Mouse (Mus musculus): ENCODE measurements around the gene Hgd. TPM values are rescaled to one million over a fixed set of nuclear protein-coding genes. Genes with fewer than 3 reads are reported as not detected.

Gene Hgd
- polyA plus RNA-seq, 1 experiment from 2014 or later: 0.11 TPM

DNA sequence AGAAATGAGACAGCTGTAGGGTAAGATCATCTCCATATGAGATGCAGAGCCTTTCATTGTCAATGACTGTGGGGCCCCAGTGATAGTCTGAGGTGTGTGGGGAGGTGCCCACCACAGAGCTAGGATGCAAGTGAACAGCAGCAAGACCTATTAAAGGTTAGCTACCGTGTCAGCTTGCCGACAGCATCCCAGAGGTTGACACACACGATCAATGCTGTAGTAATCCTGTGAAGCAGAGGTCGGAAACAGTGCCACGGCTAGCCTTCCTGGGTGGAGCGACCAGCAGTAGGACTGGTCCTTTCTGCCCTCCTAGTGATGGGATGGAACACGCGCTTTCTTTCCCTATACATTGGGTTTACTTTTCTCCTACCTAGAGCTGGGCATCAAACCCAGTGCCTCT lies 65.3 kb downstream of the Hgd start:
- DNase-seq (ENCODE audit: low spot score) (no peak), ATAC-seq (replicated peaks; ENCODE audit: low FRiP score, low TSS enrichment, low read depth) (no peak)
- Histone ChIP-seq H3K27me3 (replicated peaks; ENCODE audit: control insufficient read depth, insufficient read depth, low read length) (no peaks in the 10 kb centered on the region), H3K27ac (ENCODE audit: low read depth) (no peak overlapping the region), H3K4me1 (replicated peaks; ENCODE audit: control insufficient read depth, insufficient read depth, low read length) (no peaks in the 10 kb centered on the region), H3K9ac (ENCODE audit: low read length) (no peak overlapping the region), H3K36me3 (ENCODE audit: control insufficient read depth, insufficient read depth, low read length) (peaks cover 40% of the 10 kb centered on the region), H3K9me3 (ENCODE audit: control insufficient read depth, low read length) (no peaks in the 10 kb centered on the region), H3K4me2 (ENCODE audit: low read length) (no peak overlapping the region), H3K4me3 (ENCODE audit: low read depth, low read length) (no peak overlapping the region)
- 87% methylated on average over 8 of the region's 8 CpGs for WGBS

DNA sequence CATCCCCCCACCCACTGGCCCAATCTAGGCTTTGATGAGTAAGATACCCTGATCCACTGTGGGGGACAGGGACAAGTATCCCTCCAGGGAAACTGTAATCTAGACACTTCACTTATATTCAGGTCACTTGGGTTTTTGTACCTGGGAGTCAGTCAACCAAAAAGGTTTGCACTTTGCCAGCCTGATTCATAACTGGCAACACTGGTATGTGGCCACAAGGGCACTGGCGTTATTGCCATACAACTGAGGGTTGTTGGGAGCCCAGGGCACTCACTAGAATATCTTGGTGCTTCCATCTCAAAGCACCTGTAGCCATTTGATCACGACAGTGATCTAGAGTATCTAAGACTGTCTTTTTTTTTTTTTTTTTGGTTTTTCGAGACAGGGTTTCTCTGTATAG lies 65.8 kb downstream of the Hgd start:
- 91% methylated on average over 3 of the region's 3 CpGs for WGBS
- DNase-seq (ENCODE audit: low spot score): no peak
- Histone ChIP-seq H3K4me1 (replicated peaks; ENCODE audit: control insufficient read depth, insufficient read depth, low read length) (no peaks in the 10 kb centered on the region), H3K4me3 (ENCODE audit: low read depth, low read length) (no peak overlapping the region), H3K4me2 (ENCODE audit: low read length) (no peak overlapping the region), H3K27me3 (replicated peaks; ENCODE audit: control insufficient read depth, insufficient read depth, low read length) (no peaks in the 10 kb centered on the region), H3K9me3 (ENCODE audit: control insufficient read depth, low read length) (no peaks in the 10 kb centered on the region), H3K27ac (ENCODE audit: low read depth) (no peak overlapping the region), H3K36me3 (ENCODE audit: control insufficient read depth, insufficient read depth, low read length) (peaks cover 40% of the 10 kb centered on the region), H3K9ac (ENCODE audit: low read length) (no peak overlapping the region)
- no peak for ATAC-seq (replicated peaks; ENCODE audit: low FRiP score, low TSS enrichment, low read depth)

DNA sequence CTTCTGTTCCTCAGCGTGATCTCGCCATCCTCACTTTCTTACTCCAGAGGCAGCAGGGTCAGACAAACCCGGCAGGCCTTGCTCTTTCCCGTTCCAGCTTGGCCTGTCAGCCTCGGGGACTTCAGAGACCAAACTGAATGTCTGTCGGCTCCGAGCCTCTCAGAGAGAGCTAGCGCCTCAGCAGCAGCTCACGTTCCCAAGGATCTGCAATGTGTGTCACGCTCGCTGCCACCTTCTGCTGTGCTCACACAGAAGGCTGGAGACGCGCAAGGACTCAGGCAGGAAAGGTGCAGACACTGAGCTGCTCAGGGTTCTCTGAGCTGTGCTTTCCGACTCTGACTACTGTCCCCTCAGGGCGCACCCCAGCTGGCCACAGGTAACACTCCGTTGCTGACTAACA lies 67.1 kb downstream of the Hgd start:
- H3K4me3 ChIP-seq (ENCODE audit: low read depth, low read length): no peak overlapping the region
- H3K4me1 ChIP-seq (replicated peaks; ENCODE audit: control insufficient read depth, insufficient read depth, low read length): peaks cover 7% of the 10 kb centered on the region; the same call in 1 of the 2 replicates
- H3K36me3 ChIP-seq (ENCODE audit: control insufficient read depth, insufficient read depth, low read length): peaks cover 40% of the 10 kb centered on the region
- WGBS: 92% methylated on average over 16 of the region's 16 CpGs
- no peak overlapping the region for H3K9ac ChIP-seq (ENCODE audit: low read length)
- no peaks in the 10 kb centered on the region for H3K9me3 ChIP-seq (ENCODE audit: control insufficient read depth, low read length)
- no peak overlapping the region for H3K27ac ChIP-seq (ENCODE audit: low read depth)
- DNase-seq (ENCODE audit: low spot score): no peak
- ATAC-seq (replicated peaks; ENCODE audit: low FRiP score, low TSS enrichment, low read depth): no peak
- no peak overlapping the region for H3K4me2 ChIP-seq (ENCODE audit: low read length)
- no peaks in the 10 kb centered on the region for H3K27me3 ChIP-seq (replicated peaks; ENCODE audit: control insufficient read depth, insufficient read depth, low read length)

DNA sequence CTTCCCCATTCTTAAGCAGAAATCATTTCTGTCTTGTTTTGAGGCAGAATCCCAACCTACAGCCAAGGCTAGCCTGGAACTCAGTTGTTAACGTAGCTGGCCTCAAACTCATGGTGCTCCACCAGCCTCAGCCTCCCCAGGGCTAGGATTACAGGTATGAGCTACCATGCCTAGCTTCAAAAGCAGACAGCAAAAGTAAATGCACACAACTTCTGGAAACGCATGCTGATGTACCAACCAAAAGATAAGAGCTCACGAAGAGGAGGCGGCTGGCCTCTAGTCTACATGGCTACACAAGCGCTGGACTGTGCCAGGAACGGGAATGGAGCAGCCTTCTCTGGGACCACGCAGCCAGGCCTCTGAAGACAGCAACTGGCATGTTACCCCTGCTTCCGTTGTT lies 68.0 kb downstream of the Hgd start:
- DNase-seq (ENCODE audit: low spot score) (no peak), ATAC-seq (replicated peaks; ENCODE audit: low FRiP score, low TSS enrichment, low read depth) (no peak)
- H3K27me3 ChIP-seq (replicated peaks; ENCODE audit: control insufficient read depth, insufficient read depth, low read length): no peaks in the 10 kb centered on the region
- peaks cover 15% of the 10 kb centered on the region for H3K4me1 ChIP-seq (replicated peaks; ENCODE audit: control insufficient read depth, insufficient read depth, low read length)
- H3K4me3 ChIP-seq (ENCODE audit: low read depth, low read length): no peak overlapping the region
- no peak overlapping the region for H3K4me2 ChIP-seq (ENCODE audit: low read length)
- 96% methylated on average over 8 of the region's 8 CpGs for WGBS
- no peak overlapping the region for H3K27ac ChIP-seq (ENCODE audit: low read depth)
- H3K36me3 ChIP-seq (ENCODE audit: control insufficient read depth, insufficient read depth, low read length): peaks cover 40% of the 10 kb centered on the region
- no peak overlapping the region for H3K9ac ChIP-seq (ENCODE audit: low read length)
- no peaks in the 10 kb centered on the region for H3K9me3 ChIP-seq (ENCODE audit: control insufficient read depth, low read length)

DNA sequence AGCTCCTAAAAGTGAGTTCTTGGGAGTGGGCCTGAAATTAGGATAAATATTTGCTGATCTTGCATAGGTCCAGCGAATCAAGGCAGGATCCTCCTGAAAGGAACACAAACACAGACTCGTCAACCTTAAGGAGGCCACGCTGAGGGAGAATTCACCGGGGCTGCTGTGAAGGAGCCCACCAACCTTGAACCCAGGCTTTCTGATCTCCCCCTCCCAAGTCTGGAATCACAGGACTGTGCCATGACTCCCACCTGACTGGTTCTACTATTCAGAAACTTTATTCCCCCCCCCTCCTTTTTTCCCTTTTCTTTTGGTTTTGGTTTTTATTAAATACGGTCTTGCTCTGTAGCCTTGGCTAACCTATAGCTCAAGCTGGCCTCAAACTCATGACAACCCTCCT lies 69.1 kb downstream of the Hgd start:
- no peak for DNase-seq (ENCODE audit: low spot score)

DNA sequence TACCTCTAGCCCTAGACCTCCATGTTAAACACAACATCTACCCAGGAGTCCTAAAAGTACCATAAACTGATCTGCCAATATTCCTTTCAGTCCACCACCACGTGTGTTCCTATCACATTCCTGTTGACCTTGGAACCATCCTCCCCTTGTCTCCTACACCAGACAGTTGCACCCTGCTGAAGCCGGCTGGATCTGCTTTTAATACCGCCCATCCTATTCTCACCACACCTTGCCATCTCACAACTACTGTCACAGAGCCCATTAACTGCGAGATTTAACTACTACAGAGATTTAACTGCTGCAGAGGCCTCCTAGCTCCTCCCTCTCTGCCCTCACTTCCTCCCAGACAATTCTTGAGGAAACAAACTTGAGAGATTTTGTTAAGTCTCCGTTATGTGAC lies 71.5 kb downstream of the Hgd start:
- peaks cover 24% of the 10 kb centered on the region for H3K36me3 ChIP-seq (ENCODE audit: control insufficient read depth, insufficient read depth, low read length)
- no peak overlapping the region for H3K4me3 ChIP-seq (ENCODE audit: low read depth, low read length)
- H3K4me1 ChIP-seq (replicated peaks; ENCODE audit: control insufficient read depth, insufficient read depth, low read length): peaks cover 18% of the 10 kb centered on the region
- no peaks in the 10 kb centered on the region for H3K27me3 ChIP-seq (replicated peaks; ENCODE audit: control insufficient read depth, insufficient read depth, low read length)
- no peak for ATAC-seq (replicated peaks; ENCODE audit: low FRiP score, low TSS enrichment, low read depth)
- no peak overlapping the region for H3K4me2 ChIP-seq (ENCODE audit: low read length)
- no peak overlapping the region for H3K27ac ChIP-seq (ENCODE audit: low read depth)
- WGBS: 80% methylated on average over 5 of the region's 5 CpGs
- H3K9me3 ChIP-seq (ENCODE audit: control insufficient read depth, low read length): no peaks in the 10 kb centered on the region
- H3K9ac ChIP-seq (ENCODE audit: low read length): no peak overlapping the region
- no peak for DNase-seq (ENCODE audit: low spot score)

More for the DNA sequence above, 69.1 kb downstream of the Hgd start:
- Histone ChIP-seq H3K9me3 (ENCODE audit: control insufficient read depth, low read length) (no peaks in the 10 kb centered on the region), H3K27me3 (replicated peaks; ENCODE audit: control insufficient read depth, insufficient read depth, low read length) (no peaks in the 10 kb centered on the region), H3K27ac (ENCODE audit: low read depth) (no peak overlapping the region), H3K36me3 (ENCODE audit: control insufficient read depth, insufficient read depth, low read length) (peaks cover 40% of the 10 kb centered on the region), H3K4me1 (replicated peaks; ENCODE audit: control insufficient read depth, insufficient read depth, low read length) (peaks cover 18% of the 10 kb centered on the region), H3K4me2 (ENCODE audit: low read length) (no peak overlapping the region), H3K9ac (ENCODE audit: low read length) (no peak overlapping the region), H3K4me3 (ENCODE audit: low read depth, low read length) (no peak overlapping the region)
- 67% methylated on average over 5 of the region's 5 CpGs for WGBS
- ATAC-seq (replicated peaks; ENCODE audit: low FRiP score, low TSS enrichment, low read depth): no peak

- no peak for DNase-seq (ENCODE audit: low spot score)
- Histone ChIP-seq H3K27ac (ENCODE audit: low read depth) (no peak overlapping the region), H3K9me3 (ENCODE audit: control insufficient read depth, low read length) (no peaks in the 10 kb centered on the region), H3K9ac (ENCODE audit: low read length) (no peak overlapping the region), H3K4me3 (ENCODE audit: low read depth, low read length) (0 out of 2 replicates have a peak overlapping the region, but pooled peaks have one; percentile 60), H3K4me2 (ENCODE audit: low read length) (peak overlapping the region; percentile 78), H3K36me3 (ENCODE audit: control insufficient read depth, insufficient read depth, low read length) (peaks cover 12% of the 10 kb centered on the region), H3K27me3 (replicated peaks; ENCODE audit: control insufficient read depth, insufficient read depth, low read length) (no peaks in the 10 kb centered on the region), H3K4me1 (replicated peaks; ENCODE audit: control insufficient read depth, insufficient read depth, low read length) (peaks cover 18% of the 10 kb centered on the region)
- 79% methylated on average over 5 of the region's 5 CpGs for WGBS
- ATAC-seq (replicated peaks; ENCODE audit: low FRiP score, low TSS enrichment, low read depth): no peak
These were observed 72.7 kb downstream of the Hgd start for GRCm38 (mm10) chr16:37652654-37653053.

- no peak for DNase-seq (ENCODE audit: low spot score)
- ATAC-seq (replicated peaks; ENCODE audit: low FRiP score, low TSS enrichment, low read depth): no peak
- Histone ChIP-seq H3K9me3 (ENCODE audit: control insufficient read depth, low read length) (no peaks in the 10 kb centered on the region), H3K27ac (ENCODE audit: low read depth) (no peak overlapping the region), H3K4me3 (ENCODE audit: low read depth, low read length) (peak overlapping the region; percentile 60), H3K36me3 (ENCODE audit: control insufficient read depth, insufficient read depth, low read length) (peaks cover 8% of the 10 kb centered on the region), H3K4me1 (replicated peaks; ENCODE audit: control insufficient read depth, insufficient read depth, low read length) (peaks cover 18% of the 10 kb centered on the region), H3K27me3 (replicated peaks; ENCODE audit: control insufficient read depth, insufficient read depth, low read length) (no peaks in the 10 kb centered on the region), H3K9ac (ENCODE audit: low read length) (peak overlapping the region; percentile 79; the same call in 1 of the 2 replicates), H3K4me2 (ENCODE audit: low read length) (peak overlapping the region; percentile 78)
- WGBS: 83% methylated on average over 1 of the region's 1 CpGs
These were observed 73.1 kb downstream of the Hgd start for GRCm38 (mm10) chr16:37653058-37653457.

- Histone ChIP-seq H3K27me3 (replicated peaks; ENCODE audit: control insufficient read depth, insufficient read depth, low read length) (no peaks in the 10 kb centered on the region), H3K4me3 (ENCODE audit: low read depth, low read length) (peak within 1 kb of the TSS; percentile 60), H3K9me3 (ENCODE audit: control insufficient read depth, low read length) (no peaks in the 10 kb centered on the region), H3K36me3 (ENCODE audit: control insufficient read depth, insufficient read depth, low read length) (no peaks in the 10 kb centered on the region), H3K4me1 (replicated peaks; ENCODE audit: control insufficient read depth, insufficient read depth, low read length) (peaks cover 18% of the 10 kb centered on the region), H3K9ac (ENCODE audit: low read length) (peak within 1 kb of the TSS; percentile 79), H3K27ac (ENCODE audit: low read depth) (peak within 1 kb of the TSS; percentile 51), H3K4me2 (ENCODE audit: low read length) (peak within 1 kb of the TSS; percentile 78)
- under 1% methylated on average over 52 of the region's 58 CpGs for WGBS
- DNase-seq (ENCODE audit: low spot score): peak; percentile 94
- peak; percentile 96 for ATAC-seq (replicated peaks; ENCODE audit: low FRiP score, low TSS enrichment, low read depth)
These were observed 74.0 kb downstream of the Hgd start, which contains the start of gene Ndufb4 for GRCm38 (mm10) chr16:37653731-37654657. TSS of gene Ndufb4 (minus strand) at chr16:37654453.
